Mouse (Mus musculus) adrenal gland, adult 18-20 months (tissue): ENCODE measurements at regions not wholly inside any gene's neighbourhood (a gene's known extent, or its start where the extent isn't known, plus 50 kb on each side); places are given as distances from the start of the nearest gene placed in this dataset.
"Not testable (repeated sequence)": the region's sequence is repeated elsewhere in the genome, so short reads cannot be mapped to it uniquely, and the experiment has no call there.

ENCODE experiments used
- DNase-seq, 2 experiments: peaks; one replicate each; pipeline ENCODE4 v3.0.0; 2021 to 2022; ENCODE audit warnings: low spot score in 2 of 2

- DNase-seq: no peak
These were observed 149.1 kb upstream of the Palmd start for GRCm38 (mm10) chr3:117117838-117118237.

GRCm38 (mm10) chr3:117116210-117116609 lies 147.4 kb upstream of the Palmd start:
- DNase-seq: no peak

- no peak for DNase-seq
These were observed 144.0 kb upstream of the Palmd start for GRCm38 (mm10) chr3:117112766-117113165.

GRCm38 (mm10) chr3:117112304-117112703 lies 143.5 kb upstream of the Palmd start:
- DNase-seq: no peak

GRCm38 (mm10) chr3:117108966-117109700 lies 140.3 kb upstream of the Palmd start:
- DNase-seq: no peak

GRCm38 (mm10) chr3:117107986-117108385 lies 139.2 kb upstream of the Palmd start:
- no peak for DNase-seq

GRCm38 (mm10) chr3:117107378-117107777 lies 138.6 kb upstream of the Palmd start:
- DNase-seq: no peak

GRCm38 (mm10) chr3:117087646-117088045 lies 118.9 kb upstream of the Palmd start:
- no peak for DNase-seq

- DNase-seq: peak in 1 of 2 experiments; percentile 23
These were observed 107.9 kb upstream of the Palmd start for GRCm38 (mm10) chr3:117076734-117077133.

GRCm38 (mm10) chr3:117073399-117073798 lies 104.6 kb upstream of the Palmd start:
- no peak for DNase-seq

GRCm38 (mm10) chr3:117072998-117073397 lies 104.2 kb upstream of the Palmd start:
- no peak for DNase-seq

GRCm38 (mm10) chr3:117071851-117072250 lies 103.1 kb upstream of the Palmd start:
- no peak for DNase-seq

- no peak for DNase-seq
These were observed 98.8 kb upstream of the Palmd start for GRCm38 (mm10) chr3:117067470-117068053.

GRCm38 (mm10) chr3:117065904-117066303 lies 97.1 kb upstream of the Palmd start:
- no peak for DNase-seq

- peak; percentile 45 to 60 for DNase-seq
These were observed 93.0 kb upstream of the Palmd start for GRCm38 (mm10) chr3:117061831-117062230.

- peak in 1 of 2 experiments; percentile 23 for DNase-seq
These were observed 92.4 kb upstream of the Palmd start for GRCm38 (mm10) chr3:117061182-117061581.

- DNase-seq: not testable (repeated sequence)
These were observed 85.9 kb upstream of the Palmd start for GRCm38 (mm10) chr3:117054711-117055110.

GRCm38 (mm10) chr3:117051431-117051830 lies 82.6 kb upstream of the Palmd start:
- DNase-seq: no peak

GRCm38 (mm10) chr3:117050909-117051308 lies 82.1 kb upstream of the Palmd start:
- DNase-seq: no peak

GRCm38 (mm10) chr3:117049410-117049809 lies 80.6 kb upstream of the Palmd start:
- no peak for DNase-seq

- no peak for DNase-seq
These were observed 76.0 kb upstream of the Palmd start for GRCm38 (mm10) chr3:117044809-117045208.

GRCm38 (mm10) chr3:117044304-117044703 lies 75.5 kb upstream of the Palmd start:
- DNase-seq: no peak

GRCm38 (mm10) chr3:117038928-117039300 lies 70.1 kb upstream of the Palmd start:
- DNase-seq: no peak
